Mouse (Mus musculus) midbrain, embryonic 16.5 days (tissue): Measurements from ENCODE around the gene Gm28053. TPM values are rescaled to one million over a fixed set of nuclear protein-coding genes. Genes with fewer than 3 reads are reported as not detected.

Experiments used
- ATAC-seq: fragments of 200-750 bp; cut with Nextera tagmentation; 2 replicates; pipeline ENCODE4 v1.8.0; 2017; ENCODE audit warnings: moderate TSS enrichment
- H3K27ac ChIP-seq: fragments of 300-500 bp; sonication (generic); 2 replicates; pipeline ENCODE4 v1.5.1; 2014; ENCODE audit warnings: mild to moderate bottlenecking, low read length, mixed read lengths
- H3K27me3 ChIP-seq: fragments of 300-500 bp; sonication (generic); 2 replicates; pipeline ENCODE4 v1.6.1; 2014; ENCODE audit warnings: low read depth, low read length, mixed read lengths; ENCODE audit not compliant: control insufficient read depth, insufficient read depth
- H3K36me3 ChIP-seq: fragments of 300-500 bp; sonication (generic); 2 replicates; pipeline ENCODE4 v1.6.1; 2014; ENCODE audit warnings: mild to moderate bottlenecking, low read length, moderate library complexity, mixed read lengths; ENCODE audit not compliant: control insufficient read depth, insufficient read depth
- H3K4me1 ChIP-seq: fragments of 300-500 bp; sonication (generic); 2 replicates; pipeline ENCODE4 v1.6.1; 2014; ENCODE audit warnings: mild to moderate bottlenecking, low read length, mixed read lengths; ENCODE audit not compliant: control insufficient read depth, insufficient read depth
- H3K4me2 ChIP-seq: fragments of 300-500 bp; sonication (generic); 2 replicates; pipeline ENCODE4 v1.6.1; 2014; ENCODE audit warnings: mild to moderate bottlenecking, low read length, mixed read lengths
- H3K4me3 ChIP-seq: fragments of 300-500 bp; sonication (generic); 2 replicates; pipeline ENCODE4 v1.5.1; 2014; ENCODE audit warnings: low read depth, mild to moderate bottlenecking, low read length, moderate library complexity, mixed read lengths
- H3K9ac ChIP-seq: fragments of 300-500 bp; sonication (generic); 2 replicates; pipeline ENCODE4 v1.6.1; 2014; ENCODE audit warnings: low read depth, low read length, mixed read lengths
- H3K9me3 ChIP-seq: fragments of 300-500 bp; sonication (generic); replicated peaks from 2 replicates; pipeline ENCODE4 v1.6.1; 2014; ENCODE audit warnings: mild to moderate bottlenecking, low read length, mixed read lengths; ENCODE audit not compliant: control insufficient read depth, poor library complexity, severe bottlenecking
- WGBS: fragments of 180-500 bp; shearing (Covaris S2); extraction: QIAGEN DNeasy Blood & Tissue Kit; methylation state at CpG from one replicate; pipeline ENCODE4 v1.1.7; 2014; 5-methylcytosine and 5-hydroxymethylcytosine counted together
- polyA plus RNA-seq: library from polyadenylated mRNA; unstranded; fragments of >200 nt; fragmentation: Nextera tagmentation; extraction: Ambion mirVana; gene quantifications from 2 replicates; pipeline ENCODE4 v1.2.1, GENCODE M21; 2015

The Gm28053 gene
- polyA plus RNA-seq, 1 experiment from 2014 or later: 0.62 TPM

DNA sequence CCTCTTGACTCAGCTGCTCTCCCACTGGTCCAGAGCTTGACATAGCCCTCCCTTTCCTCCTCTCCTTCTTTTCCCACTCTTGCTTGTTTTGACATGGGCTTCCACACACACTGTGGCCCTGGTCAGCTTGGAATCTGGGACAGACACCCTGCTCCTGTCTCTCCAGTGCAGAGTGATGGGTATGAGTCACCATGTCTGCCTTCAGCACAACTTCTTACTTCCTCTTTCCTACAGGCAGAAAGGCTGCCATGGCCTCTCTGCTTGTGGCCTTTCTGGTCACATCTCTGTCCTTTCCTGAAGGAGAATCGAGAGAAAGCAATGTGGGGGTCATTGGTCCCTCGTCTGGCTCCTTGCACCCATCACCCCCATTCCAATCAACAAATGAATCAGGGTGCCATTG is 31.3 kb upstream of the Gm28053 start:
- H3K36me3 ChIP-seq: no peaks in the 10 kb centered on the region
- no peaks in the 10 kb centered on the region for H3K4me1 ChIP-seq
- H3K9ac ChIP-seq: no peak overlapping the region
- no peak overlapping the region for H3K4me3 ChIP-seq
- H3K27me3 ChIP-seq: no peaks in the 10 kb centered on the region
- H3K4me2 ChIP-seq: no peak overlapping the region
- WGBS: 79% methylated on average over 2 of the region's 2 CpGs
- no peak overlapping the region for H3K27ac ChIP-seq
- H3K9me3 ChIP-seq: no peaks in the 10 kb centered on the region
- ATAC-seq: no peak

DNA sequence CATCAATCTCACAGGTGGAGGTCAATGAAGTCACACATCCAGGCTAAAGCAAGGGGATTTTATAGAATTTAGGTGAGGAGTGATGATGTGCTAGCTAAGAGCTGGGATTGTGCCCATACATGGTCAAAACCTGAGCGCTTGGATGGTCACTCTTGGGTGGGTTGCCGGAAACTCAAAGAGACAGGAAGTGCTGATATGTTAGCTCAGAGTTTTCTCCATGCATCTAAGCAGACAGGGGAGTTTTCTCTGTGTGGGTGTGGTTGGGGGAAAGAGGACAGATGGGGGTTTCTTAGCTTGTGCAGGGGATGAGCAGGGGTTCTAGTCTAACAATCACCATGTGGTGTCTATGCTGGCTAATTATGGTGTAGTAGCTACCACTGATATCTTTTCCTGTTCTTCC is 29.1 kb upstream of the Gm28053 start:
- no peaks in the 10 kb centered on the region for H3K27me3 ChIP-seq
- H3K4me1 ChIP-seq: no peaks in the 10 kb centered on the region
- no peak overlapping the region for H3K27ac ChIP-seq
- H3K9ac ChIP-seq: no peak overlapping the region
- no peaks in the 10 kb centered on the region for H3K36me3 ChIP-seq
- H3K4me2 ChIP-seq: no peak overlapping the region
- no peak for ATAC-seq
- no peak overlapping the region for H3K4me3 ChIP-seq
- no peaks in the 10 kb centered on the region for H3K9me3 ChIP-seq
- 93% methylated on average over 2 of the region's 2 CpGs for WGBS

DNA sequence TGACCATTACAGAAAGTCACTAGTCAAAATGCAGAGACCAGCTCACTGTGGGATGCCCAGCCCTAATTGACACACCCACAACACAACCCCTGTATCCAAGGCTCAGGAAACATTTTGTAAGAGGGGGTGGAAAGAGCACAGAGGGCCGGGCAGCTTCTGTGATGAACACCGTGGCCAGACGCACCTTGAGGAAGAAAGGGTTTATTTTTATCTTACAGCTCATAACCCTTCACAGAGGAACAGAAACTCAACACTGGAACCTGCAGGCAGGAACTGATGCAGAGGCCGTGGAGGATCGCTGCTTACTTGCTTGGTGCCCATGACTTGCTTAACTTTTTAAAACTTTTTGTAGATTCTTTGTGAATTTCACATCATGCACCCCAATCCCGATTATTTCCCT is 25.4 kb upstream of the Gm28053 start:
- Histone ChIP-seq H3K4me1 (no peaks in the 10 kb centered on the region), H3K36me3 (no peaks in the 10 kb centered on the region), H3K9me3 (no peaks in the 10 kb centered on the region), H3K27me3 (no peaks in the 10 kb centered on the region), H3K27ac (no peak overlapping the region), H3K9ac (no peak overlapping the region), H3K4me2 (no peak overlapping the region), H3K4me3 (no peak overlapping the region)
- ATAC-seq: no peak
- WGBS: 93% methylated on average over 6 of the region's 6 CpGs

DNA sequence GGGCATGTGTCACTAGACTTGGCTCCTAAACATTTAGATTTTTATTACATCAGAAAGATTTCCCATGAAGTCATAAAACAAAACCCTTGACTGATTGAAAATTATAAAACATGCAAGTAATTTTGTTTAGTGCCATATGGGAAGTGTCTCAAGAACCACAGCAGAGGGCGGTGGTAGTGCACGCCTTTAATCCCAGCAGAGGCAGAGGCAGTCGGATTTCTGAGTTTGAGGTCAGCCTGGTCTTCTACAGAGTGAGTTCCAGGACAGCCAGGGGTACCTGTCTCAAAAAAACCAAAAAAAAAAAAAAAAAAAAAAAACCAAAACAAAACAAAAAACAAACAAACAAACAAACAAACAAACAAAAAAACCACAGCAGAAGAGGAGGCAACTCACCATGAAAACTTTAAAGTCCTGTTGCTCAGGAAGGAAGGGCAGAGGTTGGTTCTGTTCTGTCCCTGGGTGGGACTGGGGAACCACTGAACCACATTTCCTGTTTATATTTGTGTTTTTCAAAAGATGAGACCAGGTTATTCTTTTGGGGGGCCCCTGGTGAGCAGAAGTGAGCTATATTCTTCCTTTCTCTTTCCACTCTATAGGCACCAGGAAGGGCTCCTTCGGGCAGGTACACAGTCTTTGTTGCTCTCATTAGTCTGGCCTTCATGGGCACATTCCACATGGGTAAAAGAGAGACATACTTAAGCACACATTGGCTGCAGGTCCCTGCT is 21.4 kb upstream of the Gm28053 start:
- no peak overlapping the region for H3K27ac ChIP-seq
- no peak for ATAC-seq
- H3K9ac ChIP-seq: no peak overlapping the region
- H3K4me1 ChIP-seq: no peaks in the 10 kb centered on the region
- no peak overlapping the region for H3K4me3 ChIP-seq
- no peaks in the 10 kb centered on the region for H3K9me3 ChIP-seq
- H3K36me3 ChIP-seq: no peaks in the 10 kb centered on the region
- H3K27me3 ChIP-seq: no peaks in the 10 kb centered on the region
- H3K4me2 ChIP-seq: no peak overlapping the region
- WGBS: 83% methylated on average over 4 of the region's 4 CpGs

DNA sequence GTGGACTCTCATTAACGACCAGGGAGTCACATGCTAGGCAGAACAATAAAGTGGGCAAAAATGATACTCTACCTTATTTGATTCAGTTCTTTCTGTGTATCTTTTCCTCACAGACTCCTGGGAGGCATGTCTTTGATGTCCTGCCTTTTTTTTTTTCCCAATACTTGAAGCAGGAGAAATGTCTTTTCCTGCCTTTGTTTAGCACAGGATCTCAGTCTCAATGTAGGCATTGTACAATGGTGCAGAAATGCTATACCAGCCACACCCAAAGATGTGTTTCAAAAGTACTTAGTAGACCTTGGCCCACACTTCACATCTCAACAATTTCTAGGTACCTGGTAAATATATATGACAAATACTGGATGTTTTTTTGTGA is 20.9 kb upstream of the Gm28053 start:
- Histone ChIP-seq H3K27me3 (no peaks in the 10 kb centered on the region), H3K9ac (no peak overlapping the region), H3K4me3 (no peak overlapping the region), H3K36me3 (no peaks in the 10 kb centered on the region), H3K4me1 (no peaks in the 10 kb centered on the region), H3K27ac (no peak overlapping the region), H3K9me3 (no peaks in the 10 kb centered on the region), H3K4me2 (no peak overlapping the region)
- ATAC-seq: no peak
- WGBS: 44% methylated on average over 1 of the region's 1 CpGs

DNA sequence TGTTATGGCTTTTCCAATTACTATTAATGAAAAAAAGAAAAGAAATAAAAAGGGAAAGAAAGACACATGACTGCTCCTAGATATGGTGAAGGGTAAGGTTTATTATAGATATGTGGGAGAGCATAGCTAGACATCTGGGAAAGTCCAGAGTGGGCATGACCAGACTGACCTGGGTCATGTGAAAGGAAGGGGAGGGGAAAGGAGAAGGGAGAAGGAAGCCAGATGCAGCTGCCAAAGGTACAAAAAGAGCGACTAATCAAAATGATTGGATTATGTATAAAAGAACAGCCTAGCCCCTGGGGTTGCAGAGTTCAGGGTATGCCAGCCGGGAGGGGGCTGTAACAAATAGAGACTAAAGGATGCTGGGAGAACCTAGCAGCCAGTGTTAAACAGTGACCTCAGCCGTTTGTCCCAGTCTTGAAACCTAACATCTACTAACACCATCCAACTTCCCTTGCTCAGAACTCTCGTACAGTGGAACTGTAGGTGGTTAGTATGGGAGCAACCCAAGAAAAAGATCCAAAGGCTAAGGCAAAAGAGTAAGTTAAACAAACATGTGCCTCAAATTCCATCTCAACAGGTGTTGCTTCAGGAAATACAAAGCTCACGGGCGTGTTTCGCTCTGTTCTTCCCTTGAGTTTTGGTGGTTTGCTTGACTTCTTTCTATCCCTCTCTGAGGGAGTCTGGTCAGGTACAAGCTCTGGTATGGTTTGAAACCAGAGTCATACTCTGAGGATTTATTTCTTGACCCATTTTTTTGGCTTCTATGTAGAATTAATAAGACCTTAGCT is 20.1 kb upstream of the Gm28053 start:
- Histone ChIP-seq H3K27ac (no peak overlapping the region), H3K9me3 (no peaks in the 10 kb centered on the region), H3K4me3 (no peak overlapping the region), H3K4me1 (no peaks in the 10 kb centered on the region), H3K4me2 (no peak overlapping the region), H3K27me3 (no peaks in the 10 kb centered on the region), H3K36me3 (no peaks in the 10 kb centered on the region), H3K9ac (no peak overlapping the region)
- 76% methylated on average over 7 of the region's 7 CpGs for WGBS
- no peak for ATAC-seq

DNA sequence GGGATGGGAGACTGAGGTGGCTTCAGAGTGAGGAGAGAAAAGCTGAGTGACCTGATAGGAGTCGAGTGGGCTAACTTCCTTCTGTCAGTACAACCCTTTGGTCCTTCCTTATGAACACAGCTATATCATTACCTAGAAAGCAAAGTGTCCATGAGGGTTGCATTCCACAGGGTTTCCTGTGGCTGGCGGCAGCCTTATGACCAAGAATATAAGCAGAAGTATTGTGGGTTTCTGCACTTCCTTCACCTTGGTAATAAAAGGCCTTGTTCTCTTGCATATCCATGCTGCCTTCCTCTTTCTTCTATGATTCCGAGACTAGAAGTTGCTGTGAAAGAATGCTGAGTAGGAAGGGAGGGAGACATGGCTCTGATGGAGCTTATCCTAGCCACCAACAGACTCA is 19.5 kb upstream of the Gm28053 start:
- Histone ChIP-seq H3K36me3 (no peaks in the 10 kb centered on the region), H3K27ac (no peak overlapping the region), H3K9ac (no peak overlapping the region), H3K27me3 (no peaks in the 10 kb centered on the region), H3K9me3 (no peaks in the 10 kb centered on the region), H3K4me1 (no peaks in the 10 kb centered on the region), H3K4me3 (no peak overlapping the region), H3K4me2 (no peak overlapping the region)
- 85% methylated on average over 3 of the region's 3 CpGs for WGBS
- no peak for ATAC-seq

DNA sequence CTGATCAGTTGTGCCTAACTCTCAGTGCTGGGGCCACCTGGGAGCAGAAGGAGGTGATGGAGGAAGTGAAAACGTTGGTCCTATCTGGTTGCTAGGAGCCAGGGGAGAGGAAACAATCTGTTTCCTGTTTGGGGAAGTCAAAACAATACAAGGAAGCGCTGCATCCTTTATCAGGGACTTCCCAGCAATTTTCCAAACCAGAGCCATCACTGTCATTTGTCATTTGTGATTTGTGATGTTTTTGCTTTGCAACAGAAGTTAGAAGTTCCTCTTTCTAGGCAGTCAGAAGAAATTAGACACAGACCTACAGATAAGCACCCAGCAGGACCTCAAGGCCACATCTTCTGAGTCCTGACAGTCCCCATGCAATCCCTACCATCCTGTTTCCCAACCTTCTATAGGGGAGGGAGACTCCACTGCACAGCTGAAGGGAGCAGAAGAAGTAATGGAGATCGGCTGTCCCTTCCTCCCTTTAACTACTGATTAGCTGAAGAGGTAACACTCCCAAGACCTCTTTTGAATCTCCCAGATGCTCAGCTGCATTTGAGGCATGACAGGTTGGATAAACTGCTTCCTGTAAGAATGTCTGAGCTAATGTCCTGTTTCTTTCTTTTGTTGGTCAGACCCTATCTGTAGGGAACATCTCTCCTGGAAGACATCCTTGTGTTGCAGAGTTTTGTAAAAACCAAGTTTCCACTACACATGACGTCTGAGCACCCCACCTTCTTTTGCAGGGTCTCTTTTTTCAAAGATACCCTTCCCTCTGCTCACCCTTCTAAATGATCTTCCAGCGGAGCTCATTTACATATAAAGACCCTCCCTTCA is 17.9 kb upstream of the Gm28053 start:
- Histone ChIP-seq H3K4me2 (no peak overlapping the region), H3K4me3 (no peak overlapping the region), H3K36me3 (no peaks in the 10 kb centered on the region), H3K27ac (no peak overlapping the region), H3K9me3 (no peaks in the 10 kb centered on the region), H3K27me3 (no peaks in the 10 kb centered on the region), H3K9ac (no peak overlapping the region), H3K4me1 (no peaks in the 10 kb centered on the region)
- ATAC-seq: no peak
- WGBS: 65% methylated on average over 5 of the region's 5 CpGs

DNA sequence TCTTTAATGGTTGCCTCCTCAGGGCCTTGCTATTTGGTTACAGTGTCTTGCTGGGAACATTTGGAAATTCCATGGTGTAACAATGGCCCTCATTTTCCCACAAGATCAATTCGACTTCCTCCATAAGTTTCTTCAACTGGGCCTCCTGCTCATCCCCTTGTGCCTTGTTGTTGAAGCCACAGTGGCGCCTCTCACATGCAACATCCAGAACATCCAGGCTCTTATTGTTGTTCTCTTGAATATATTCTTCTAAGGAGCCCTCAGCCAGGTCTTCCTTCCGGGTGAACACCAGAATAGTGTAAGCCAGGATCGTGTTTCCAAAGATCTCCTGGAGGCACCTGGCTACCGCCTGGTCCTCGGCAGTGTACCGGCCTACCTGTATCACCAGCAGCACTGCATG is 16.3 kb upstream of the Gm28053 start:
- Histone ChIP-seq H3K27ac (no peak overlapping the region), H3K36me3 (no peaks in the 10 kb centered on the region), H3K4me3 (no peak overlapping the region), H3K27me3 (no peaks in the 10 kb centered on the region), H3K9me3 (no peaks in the 10 kb centered on the region), H3K9ac (no peak overlapping the region), H3K4me1 (no peaks in the 10 kb centered on the region), H3K4me2 (no peak overlapping the region)
- ATAC-seq: no peak
- 90% methylated on average over 7 of the region's 7 CpGs for WGBS
